Mouse (Mus musculus): ENCODE measurements at regions not wholly inside any gene's neighbourhood (a gene's known extent, or its start where the extent isn't known, plus 50 kb on each side); places are given as distances from the start of the nearest gene placed in this dataset.

- no peak for DNase-seq (ENCODE audit: low spot score)
Observed at GRCm38 (mm10) chr1:98586470-98586869, 165.5 kb downstream of the Slco6d1 start.

- DNase-seq (ENCODE audit: low spot score): peak; percentile 78
Observed at GRCm38 (mm10) chr1:98589216-98589959, 168.5 kb downstream of the Slco6d1 start.

- peak; percentile 29 for DNase-seq (ENCODE audit: low spot score)
Observed at GRCm38 (mm10) chr1:98591001-98591400, 170.1 kb downstream of the Slco6d1 start.

All from MN1 (cell line).